Mouse (Mus musculus) embryo, embryonic 10.5 days (tissue): ENCODE measurements around the gene Trappc2l.
"Not testable (repeated sequence)": the region's sequence is repeated elsewhere in the genome, so short reads cannot be mapped to it uniquely, and the experiment has no call there.

Experiments used
- DNase-seq: peaks from one replicate; pipeline ENCODE4 v3.0.0-alpha.2; 2015; ENCODE audit warnings: low spot score

Trappc2l gene

GRCm38 (mm10) chr8:122611295-122612133 is at the start of gene Trappc2l, which contains the start of gene Galns:
TSS of gene Trappc2l (plus strand) at chr8:122611640.
TSS of gene Galns (minus strand) at chr8:122611463.
- DNase-seq, result peak; percentile 100

- DNase-seq, result no peak
Measured at GRCm38 (mm10) chr8:122564363-122565352, 46.8 kb upstream of the Trappc2l start.

GRCm38 (mm10) chr8:122566766-122567165 is 44.7 kb upstream of the Trappc2l start:
- DNase-seq, result peak; percentile 57

GRCm38 (mm10) chr8:122567361-122568108 is 43.9 kb upstream of the Trappc2l start, which contains the start of gene Cdt1:
TSS of gene Cdt1 (plus strand) at chr8:122568015.
- peak; percentile 98 for DNase-seq

GRCm38 (mm10) chr8:122568109-122568504 is 43.3 kb upstream of the Trappc2l start:
- no peak for DNase-seq

GRCm38 (mm10) chr8:122568881-122569309 is 42.5 kb upstream of the Trappc2l start:
- DNase-seq, result no peak

- DNase-seq, result no peak
Measured at GRCm38 (mm10) chr8:122569329-122569728, 42.1 kb upstream of the Trappc2l start.

GRCm38 (mm10) chr8:122569996-122570395 is 41.4 kb upstream of the Trappc2l start:
- no peak for DNase-seq

GRCm38 (mm10) chr8:122571153-122571552 is 40.3 kb upstream of the Trappc2l start:
- DNase-seq, result no peak

- no peak for DNase-seq
Measured at GRCm38 (mm10) chr8:122571750-122572267, 39.6 kb upstream of the Trappc2l start.

GRCm38 (mm10) chr8:122572751-122573150 is 38.7 kb upstream of the Trappc2l start:
- DNase-seq, result no peak

- not testable (repeated sequence) for DNase-seq
Measured at GRCm38 (mm10) chr8:122573176-122573575, 38.3 kb upstream of the Trappc2l start.

- no peak for DNase-seq
Measured at GRCm38 (mm10) chr8:122573577-122573976, 37.9 kb upstream of the Trappc2l start.

GRCm38 (mm10) chr8:122574264-122574663 is 37.2 kb upstream of the Trappc2l start:
- DNase-seq, result no peak

GRCm38 (mm10) chr8:122574667-122575251 is 36.7 kb upstream of the Trappc2l start:
- DNase-seq, result no peak

GRCm38 (mm10) chr8:122575286-122575685 is 36.2 kb upstream of the Trappc2l start:
- DNase-seq, result no peak

GRCm38 (mm10) chr8:122575735-122576647 is 35.4 kb upstream of the Trappc2l start:
- DNase-seq, result no peak

GRCm38 (mm10) chr8:122576648-122577022 is 34.8 kb upstream of the Trappc2l start, which contains the start of gene Aprt:
TSS of gene Aprt (minus strand) at chr8:122576909.
- DNase-seq, result peak; percentile 98

- DNase-seq, result no peak
Measured at GRCm38 (mm10) chr8:122577116-122577515, 34.3 kb upstream of the Trappc2l start.

GRCm38 (mm10) chr8:122579196-122579595 is 32.2 kb upstream of the Trappc2l start:
- DNase-seq, result no peak
